Mouse (Mus musculus): ENCODE measurements around the gene Ermap.

Gene Ermap

DNA sequence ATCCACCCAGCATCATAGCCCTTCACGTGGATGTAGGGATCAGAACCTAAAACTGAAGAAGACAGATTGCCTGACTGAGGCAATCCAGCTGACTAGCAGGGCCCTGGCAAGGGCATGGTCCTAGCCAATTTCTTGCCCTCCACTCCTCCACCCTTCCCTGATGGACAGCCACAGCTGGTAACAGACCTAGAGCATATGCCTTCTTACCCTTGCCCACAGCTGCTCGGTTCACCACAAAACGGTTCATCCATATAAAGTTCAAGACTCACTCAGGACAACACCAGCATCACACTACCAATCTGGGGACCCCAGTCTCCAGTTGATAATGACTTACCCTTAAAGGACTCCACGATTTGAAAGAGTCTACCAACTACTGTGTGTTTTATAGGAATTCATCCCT, 4.0 kb downstream of the Ermap start:
- DNase-seq (ENCODE audit: low spot score) = no peak

DNA sequence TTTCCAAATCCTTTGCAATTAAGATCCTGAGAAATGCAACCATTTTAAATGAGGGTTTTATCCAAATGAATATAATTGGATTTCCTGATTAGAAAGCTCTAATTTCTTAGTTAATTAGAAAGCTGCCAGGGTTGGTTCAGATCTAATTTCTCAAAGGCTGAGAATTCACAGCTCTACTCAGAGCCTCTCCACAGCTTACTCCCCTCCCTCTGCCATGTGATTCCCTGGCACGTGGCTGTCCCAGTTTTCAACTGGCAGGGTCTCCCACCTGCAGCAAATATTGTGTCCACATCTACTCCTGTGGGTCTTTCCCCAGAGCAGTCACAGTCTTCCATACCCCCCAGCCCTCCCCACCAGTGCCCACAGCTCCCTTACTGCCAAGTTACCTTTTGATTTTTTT, 6.3 kb downstream of the Ermap start:
- DNase-seq (ENCODE audit: low spot score) = no peak

DNA sequence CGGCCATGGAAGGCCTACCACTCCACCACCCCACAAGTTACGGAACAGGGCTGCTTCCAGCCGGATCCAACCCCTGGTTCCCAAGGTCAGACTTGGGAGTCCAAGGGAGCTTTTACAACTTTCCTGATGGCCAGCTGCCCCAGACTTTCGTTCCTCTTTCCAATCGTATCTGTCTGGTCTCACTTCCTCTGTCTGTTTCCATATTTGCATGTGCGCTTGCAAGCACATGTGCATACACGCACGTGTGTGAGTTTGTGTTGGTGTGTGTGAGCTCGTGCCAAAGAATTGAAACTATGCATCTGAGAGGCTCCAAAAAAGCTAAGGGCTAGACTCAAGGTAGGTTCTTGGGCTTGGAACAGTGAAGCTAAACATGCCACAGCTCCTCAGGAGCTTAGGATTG, 8.4 kb downstream of the Ermap start:
- DNase-seq (ENCODE audit: low spot score) = no peak

DNA sequence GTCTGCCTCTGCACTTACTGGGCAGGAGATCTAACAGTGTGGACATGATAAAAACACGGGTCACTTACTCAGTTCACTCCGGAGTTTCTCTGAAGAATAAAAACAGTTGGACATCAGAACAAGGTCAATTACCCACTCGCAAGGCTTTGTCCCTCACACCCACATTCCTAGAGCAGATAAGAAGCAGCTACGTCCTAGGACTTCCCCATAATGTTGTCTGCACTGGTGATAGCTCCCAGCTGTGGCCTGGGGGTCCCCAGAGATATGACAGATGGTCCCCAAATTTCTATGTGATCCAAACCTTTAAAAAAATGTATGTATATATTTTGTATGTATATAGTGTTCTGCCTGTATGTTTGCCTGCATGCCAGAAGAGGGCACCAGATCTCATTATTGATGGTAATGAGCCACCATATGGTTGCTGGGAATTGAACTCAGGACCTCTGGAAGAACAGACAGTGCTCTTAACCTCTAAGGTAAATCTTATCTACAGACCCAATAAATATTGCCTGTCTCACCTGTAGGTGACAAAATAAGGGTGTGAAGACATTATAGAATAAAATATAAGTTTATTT, 9.6 kb downstream of the Ermap start:
- DNase-seq (ENCODE audit: low spot score) = no peak

DNA sequence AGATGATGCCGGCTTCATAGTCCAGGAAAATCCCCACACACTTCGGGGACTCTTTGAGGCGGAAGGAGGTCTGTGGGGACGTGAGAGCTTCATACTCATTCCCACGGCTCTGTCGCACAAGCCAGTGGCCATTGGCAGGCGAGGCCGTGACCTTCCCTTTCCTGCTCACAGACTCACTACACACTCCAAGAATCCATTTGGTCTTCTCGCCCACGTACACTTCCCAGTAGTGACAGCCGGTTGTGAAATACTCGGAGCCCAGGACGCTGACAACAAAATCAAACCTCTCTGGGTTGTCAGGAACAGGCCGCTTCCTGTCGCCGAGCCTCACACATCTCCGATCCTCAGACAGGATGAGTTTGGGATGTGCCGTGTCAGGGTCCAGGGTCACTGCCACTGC, 11.5 kb downstream of the Ermap start:
- no peak for DNase-seq (ENCODE audit: low spot score)

DNA sequence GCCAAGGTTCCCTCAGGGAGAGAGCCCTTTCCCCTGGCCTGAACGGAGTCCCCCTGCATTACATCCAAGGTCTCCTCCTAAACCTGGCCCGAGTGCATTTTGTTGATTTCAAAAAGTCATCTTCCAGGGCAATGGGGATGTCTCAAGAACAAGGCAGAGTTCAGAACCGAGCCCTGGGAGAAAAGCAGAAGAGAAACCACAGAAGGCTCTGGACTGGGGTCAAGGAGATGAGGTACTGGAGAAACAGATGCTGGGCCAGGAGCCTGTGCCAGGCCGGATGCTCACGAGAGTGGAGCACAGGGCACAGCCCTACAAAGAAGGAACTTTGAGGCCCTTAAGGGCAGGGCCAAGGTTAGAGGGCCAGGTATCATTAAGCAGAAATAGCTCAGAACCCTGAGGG, 12.1 kb downstream of the Ermap start:
- no peak for DNase-seq (ENCODE audit: low spot score)

DNA sequence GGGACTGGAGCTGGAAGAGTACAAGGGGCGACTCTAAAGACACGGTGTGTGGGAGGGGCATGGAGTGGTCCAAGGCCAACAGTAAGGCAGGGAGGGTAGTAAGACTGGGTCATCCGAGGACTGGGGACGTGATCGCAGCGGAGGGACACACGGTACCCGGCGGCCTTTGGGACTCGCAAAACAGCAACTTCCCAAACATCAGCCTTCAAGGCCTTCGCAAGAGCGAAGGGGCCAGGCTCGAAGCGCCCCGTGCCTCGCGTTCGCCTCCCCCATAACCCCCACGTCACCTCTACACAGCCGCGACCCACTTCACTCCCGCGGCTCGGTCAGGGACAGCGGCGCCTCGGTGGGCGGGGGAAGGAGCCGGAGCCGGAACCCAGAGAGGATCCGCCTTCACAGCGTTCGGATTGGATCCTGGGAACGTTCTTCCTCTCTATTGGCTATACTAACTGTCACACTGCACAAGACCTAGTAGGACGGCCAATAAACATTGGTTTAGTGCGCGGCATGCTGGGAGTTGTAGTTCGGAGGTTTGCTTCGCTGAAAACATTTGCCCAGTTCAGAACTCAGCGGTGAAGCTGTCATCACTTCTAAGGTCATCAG, 15.9 kb downstream of the Ermap start, which contains the start of gene Zfp691:
Gene Zfp691, minus strand, starts transcription at position 345 of the 603 bp plus-strand sequence.
- DNase-seq (ENCODE audit: low spot score) = peak; percentile 81

DNA sequence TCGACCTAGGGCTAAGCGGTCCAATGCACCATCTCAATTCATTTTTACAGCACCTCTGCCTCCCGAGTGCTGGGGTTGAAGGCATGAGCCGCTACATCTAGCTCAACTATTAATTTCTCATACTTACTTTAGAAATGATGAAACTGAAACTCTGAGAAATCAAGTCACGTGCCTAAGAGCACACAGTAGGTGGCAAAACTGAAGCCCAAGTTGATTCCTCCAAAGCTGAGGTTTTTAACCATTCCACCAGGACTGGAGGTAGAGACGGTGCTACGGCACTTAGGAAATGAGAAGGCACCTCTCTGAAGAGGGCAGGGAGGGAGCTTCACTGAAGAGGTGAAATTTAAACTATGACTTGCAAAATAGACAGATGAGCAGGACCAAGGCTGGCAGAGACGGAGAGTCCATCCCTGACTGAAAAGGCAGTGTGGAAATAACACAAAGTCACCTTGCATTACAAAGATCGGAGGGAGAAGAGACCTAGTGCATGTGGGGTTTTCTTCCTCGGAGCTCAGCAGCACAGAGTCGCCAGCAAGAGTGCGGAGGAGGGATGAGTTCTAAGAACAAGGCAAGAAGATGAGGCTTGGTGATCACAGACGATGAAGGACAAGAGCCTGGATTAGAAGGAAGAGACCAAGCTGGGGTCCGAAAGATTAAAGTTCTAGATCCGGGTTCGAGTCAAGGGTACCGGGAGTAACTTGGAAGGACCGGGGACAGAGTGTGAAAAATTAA, 16.7 kb downstream of the Ermap start:
- no peak for DNase-seq (ENCODE audit: low spot score)

DNA sequence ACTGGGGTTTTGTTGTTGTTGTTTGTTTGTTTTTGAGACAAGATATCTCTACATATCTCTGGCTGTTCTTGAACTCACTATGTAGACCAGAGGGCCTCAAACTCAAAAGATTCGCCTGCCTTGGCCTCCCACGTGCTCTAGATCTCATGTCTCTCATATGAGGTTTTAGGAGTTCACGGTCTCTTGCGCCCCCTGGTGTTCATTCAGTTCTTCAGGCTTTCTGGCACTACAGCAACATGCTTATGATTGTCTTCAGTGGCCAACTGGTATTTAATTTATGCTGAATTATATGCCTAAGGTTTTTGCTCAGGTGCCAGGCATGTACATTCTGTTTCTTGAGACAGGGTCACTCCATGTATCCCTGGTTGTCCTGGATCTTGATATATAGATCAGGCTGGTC, 22.1 kb downstream of the Ermap start:
- DNase-seq (ENCODE audit: low spot score) = peak; percentile 79

DNA sequence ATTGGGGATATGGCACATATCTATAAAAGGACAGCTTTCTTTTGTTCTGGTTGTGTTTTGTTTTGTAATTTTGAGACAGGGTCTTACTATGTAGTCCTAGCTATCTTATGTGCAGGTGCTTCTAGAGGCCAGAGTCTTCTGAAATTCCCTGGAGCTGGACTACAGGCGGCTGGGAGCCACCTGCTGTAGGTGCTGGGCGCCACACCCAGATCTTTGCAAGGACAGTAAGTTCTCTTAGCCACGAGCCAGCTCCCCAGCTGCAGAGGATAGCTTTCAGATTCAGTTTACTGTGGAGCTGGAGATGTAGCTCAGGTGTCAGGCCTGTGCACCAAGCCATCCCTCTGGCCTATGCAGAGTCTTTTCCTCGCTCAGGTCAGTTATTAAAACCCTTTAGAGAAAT, 22.7 kb downstream of the Ermap start:
- DNase-seq (ENCODE audit: low spot score) = no peak

DNA sequence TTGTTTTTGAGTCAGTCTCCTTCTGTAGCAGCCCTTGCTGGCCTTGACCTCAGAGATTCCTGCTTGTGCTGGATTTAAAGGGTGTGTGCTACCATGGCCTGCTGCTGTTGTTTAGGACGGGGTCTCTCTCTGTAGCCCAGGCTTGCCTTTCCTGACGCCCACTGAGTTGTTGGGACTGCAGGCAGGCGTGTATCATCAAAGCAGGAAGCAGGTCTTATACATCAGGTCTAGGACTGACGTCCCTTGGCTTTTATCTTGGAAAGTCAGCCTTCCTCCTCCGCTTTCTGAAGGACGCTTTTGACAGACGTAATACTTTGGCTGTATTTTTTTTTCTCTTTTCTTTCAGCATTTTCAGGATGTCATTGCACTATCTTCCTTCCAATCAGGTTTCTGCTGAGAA, 23.9 kb downstream of the Ermap start:
- no peak for DNase-seq (ENCODE audit: low spot score)

DNA sequence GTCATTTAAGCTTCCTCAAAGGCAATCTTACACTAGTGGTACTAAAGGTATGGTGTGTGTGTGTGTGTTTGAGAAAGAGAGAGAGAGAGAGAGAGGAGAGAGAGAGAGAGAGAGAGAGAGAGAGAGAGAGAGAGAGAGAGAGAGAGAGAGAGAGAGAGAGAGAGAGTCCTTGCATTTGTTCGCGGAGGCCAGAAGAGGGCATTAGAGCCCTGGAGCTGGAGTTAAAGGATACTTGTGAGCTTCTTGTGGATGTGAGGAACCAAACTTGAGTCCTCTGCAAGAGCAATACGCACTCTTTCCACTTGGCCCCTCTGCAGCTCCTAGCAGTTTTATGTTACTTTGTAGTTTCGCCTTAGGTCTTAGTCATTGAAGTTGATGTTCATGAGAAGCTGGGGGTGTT, 26.8 kb downstream of the Ermap start:
- no peak for DNase-seq (ENCODE audit: low spot score)

DNA sequence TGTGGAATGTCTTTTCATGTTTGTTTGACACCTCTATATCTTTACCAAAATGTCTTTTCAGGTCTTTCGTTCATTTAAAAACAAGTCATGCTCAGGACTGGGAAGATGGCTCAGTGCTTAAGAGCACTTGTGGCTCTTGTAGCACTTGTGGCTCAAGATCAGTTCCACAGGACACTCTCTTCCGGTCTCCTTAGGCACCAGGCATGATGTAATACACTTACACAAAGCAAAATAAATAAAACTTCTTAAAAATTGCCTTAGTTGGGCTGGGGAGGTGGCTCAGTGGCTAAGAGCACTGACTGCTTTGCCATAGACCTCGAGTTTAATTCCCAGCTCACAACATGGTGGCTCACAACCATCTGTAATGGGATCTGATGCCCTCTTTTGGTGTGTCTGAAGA, 28.5 kb downstream of the Ermap start:
- no peak for DNase-seq (ENCODE audit: low spot score)

DNA sequence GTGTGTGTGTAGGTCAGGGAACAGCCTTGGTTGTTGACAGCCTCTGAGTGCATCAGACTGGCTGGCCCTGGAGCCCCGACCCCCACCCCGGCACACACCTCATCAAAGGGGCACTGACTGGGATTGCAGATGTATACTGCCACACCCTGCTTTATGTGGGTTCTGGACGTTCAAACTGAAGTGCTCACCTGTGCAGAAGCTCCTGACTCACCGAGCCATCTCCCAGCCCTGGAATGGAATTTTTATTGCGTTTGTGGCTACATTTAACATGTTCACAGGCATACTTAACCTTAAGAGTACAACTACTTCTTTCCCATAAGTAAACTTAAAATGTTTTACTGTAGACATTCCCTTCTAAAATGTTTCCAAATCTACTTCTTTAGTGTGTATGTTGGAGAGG, 31.9 kb downstream of the Ermap start:
- DNase-seq (ENCODE audit: low spot score) = no peak

DNA sequence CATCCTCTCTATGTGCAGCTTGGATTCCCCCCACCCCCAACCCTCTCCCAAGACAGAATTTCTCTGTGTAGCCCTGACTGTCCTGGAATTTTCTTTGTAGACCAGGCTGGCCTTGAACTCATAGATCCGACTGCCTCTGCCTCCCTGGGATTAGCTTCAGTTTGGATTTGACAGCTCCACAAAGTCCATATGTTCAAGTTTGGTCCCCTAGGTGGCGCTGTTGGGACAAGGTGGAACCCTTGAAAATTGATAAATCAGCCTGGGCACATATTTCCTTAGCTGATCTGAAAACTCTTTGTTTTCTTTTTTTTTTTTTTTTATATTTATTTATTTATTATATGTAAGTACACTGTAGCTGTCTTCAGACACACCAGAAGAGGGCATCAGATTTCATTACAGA, 32.6 kb downstream of the Ermap start:
- peak; percentile 73 for DNase-seq (ENCODE audit: low spot score)

DNA sequence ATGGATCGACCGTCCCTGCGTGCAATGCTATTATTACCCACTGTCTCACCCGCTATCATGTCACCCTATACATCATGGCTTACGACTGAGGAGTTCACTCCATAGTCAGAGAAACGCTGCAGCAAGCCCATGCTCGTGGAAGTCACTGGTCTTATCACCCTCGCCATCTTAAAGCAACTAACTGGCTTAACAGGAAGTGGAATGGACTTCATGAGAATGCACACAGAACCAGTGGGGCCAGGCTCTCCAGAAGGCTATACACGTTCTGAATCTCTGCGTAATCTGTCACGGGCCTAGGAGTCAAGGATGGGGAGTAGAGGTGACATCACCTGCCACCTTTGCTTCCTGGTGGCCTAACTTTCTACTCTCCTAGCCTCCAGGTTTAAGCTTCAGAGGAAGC, 41.1 kb downstream of the Ermap start:
- DNase-seq (ENCODE audit: low spot score) = no peak

DNA sequence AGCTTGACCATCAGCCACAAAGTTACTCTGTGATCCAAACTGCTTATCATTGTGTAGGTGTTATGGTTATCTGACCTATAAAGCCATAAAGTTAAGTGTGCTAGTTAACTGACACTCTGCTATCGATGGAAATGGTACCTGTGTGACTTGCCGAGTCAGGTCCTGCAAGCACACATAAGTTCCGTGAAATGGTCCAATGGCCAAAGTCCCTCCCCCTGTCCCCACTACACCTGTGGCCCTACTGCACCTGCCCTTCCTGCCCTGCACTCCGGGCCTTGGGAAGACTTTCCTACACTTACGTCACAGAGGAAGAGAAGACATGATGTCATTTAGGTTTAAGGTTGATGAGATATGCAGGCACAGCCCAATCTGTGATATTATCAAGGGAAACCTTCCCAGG, 42.5 kb downstream of the Ermap start:
- no peak for DNase-seq (ENCODE audit: low spot score)

DNA sequence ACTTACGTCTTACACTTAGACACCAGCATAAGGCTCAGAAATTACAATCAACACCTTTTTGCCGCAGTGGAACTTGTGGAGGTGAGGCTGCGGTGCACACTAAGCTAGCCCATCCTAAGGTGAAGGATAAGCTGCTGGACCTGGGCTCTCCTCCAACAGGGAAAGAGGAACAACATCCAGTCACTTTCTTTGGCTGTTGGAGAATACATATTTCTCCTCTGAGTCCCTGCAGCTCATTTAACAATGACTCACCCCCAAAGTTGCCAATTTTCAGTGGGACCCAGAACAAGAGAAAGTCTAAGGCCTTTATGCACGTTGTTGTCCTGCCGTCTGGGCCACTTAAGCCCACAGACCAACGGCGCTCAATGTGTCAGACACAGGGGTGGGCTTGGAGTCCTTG, 43.0 kb downstream of the Ermap start:
- no peak for DNase-seq (ENCODE audit: low spot score)

DNA sequence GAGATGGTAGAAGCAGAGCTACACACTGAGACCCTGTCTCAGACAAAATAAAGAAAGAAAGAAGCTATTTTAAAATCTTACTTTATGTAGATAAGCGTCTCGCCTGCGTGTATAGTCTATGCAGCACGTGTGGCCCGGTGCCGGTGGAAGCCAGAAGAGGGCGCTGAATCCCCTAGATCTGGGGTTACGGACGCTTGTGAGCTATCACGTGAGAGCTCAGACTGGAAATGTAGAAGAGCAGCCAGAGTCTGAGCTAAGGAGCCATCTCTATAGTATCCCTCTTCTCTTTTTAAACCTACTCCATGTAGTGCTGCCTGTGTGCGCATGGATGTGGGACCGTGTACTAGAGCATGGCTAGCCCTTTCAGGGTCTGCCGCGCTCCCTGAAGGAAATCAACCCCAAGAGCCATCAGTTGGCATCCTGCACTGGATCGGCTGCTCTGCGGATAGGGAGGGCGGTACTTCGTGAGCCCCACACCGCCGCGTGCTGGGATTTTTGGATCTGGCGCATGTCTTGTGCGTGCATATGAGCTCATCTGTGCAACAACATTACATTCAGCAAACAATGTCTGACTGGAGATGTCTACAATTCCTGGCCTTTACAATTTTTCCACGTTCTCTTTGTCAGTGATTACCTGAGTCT, 47.5 kb downstream of the Ermap start:
- DNase-seq (ENCODE audit: low spot score) = peak; percentile 40

DNA sequence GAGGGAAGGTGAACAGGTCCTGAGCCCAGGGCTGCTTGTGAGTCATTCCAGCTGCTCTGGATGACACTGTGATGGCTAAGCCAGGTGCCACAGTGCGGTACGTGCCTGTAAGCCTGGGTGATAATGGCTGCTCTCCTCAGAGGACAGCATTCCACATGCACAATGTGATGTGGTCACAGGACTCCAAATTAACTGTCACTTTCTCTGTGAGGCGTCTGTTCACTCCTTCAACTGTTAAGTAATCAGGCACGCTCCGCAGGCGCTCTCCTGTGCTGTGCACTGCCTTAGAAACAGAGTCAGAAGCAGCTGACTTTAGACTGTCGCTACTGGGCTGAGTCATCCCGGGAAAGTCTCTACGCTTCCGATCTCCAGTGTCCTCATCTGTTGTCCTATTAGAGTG, 48.6 kb downstream of the Ermap start:
- DNase-seq (ENCODE audit: low spot score) = no peak

DNA sequence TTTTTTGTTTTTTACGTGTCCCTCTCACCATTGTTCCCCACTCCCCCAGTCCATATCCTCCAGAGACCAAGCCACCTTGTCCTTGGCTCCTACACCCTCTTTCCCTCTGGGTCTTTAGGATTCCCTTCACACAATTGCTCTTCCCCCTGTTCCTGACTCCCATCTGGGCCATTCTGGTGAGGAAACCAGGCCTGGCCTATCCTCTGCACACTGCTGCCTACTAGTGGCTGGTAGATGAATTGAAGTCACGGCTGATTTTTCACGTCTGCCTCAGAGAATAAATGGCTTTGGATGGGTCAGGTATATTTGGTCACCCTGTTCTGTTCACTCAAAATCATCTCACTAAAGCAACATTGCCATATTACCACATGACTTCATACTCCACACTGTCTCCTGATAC, 49.7 kb downstream of the Ermap start:
- DNase-seq (ENCODE audit: low spot score) = no peak

DNA sequence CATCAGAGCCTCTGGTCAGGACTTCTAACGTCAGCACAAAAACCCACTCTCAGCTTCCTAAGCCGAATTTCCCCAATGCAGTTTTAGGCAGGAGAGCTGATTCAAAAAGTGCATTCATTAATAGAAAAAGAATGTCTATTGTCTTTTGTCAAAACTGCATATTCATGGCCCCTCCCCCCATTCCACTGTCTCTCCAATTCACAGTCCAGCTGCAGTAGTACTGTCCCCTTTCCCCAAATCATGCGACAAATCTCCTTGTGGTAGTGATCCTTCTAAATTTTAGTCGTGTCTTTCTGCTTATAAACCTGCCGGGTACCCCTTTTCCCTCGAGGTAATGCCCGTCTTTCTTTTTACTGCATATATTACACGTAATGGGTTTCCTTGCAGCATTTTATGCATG, 51.0 kb downstream of the Ermap start:
- DNase-seq (ENCODE audit: low spot score) = no peak

DNA sequence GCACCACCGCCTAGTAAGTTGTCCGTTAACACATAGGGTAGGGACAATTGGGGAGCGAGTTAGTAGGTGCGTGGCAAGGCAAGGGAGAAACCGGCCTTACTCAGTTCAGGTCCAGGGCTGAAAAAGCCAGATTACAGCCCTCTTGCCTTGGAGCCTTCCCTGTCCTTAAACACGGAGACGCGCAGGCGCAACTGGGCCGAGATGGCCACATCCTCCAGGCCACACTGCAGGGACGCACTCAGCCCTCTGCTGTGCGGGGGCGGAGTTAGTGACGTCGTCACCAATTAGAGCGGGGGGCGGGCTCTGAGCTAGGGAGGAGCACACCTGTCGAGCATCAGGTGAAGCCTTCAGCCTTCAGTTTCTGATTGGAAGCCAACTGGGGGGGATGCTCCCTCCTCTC, 51.6 kb downstream of the Ermap start:
- peak; percentile 65 for DNase-seq (ENCODE audit: low spot score)

Measured in urinary bladder, postnatal 25 days (tissue).